Mouse (Mus musculus): ENCODE results near the gene Hsp90b1. TPM values are rescaled to one million over a fixed set of nuclear protein-coding genes. Genes with fewer than 3 reads are reported as not detected.
A peak's percentile ranks its signal among the peaks of the same experiment; 100 is the strongest.

The Hsp90b1 gene
- polyA plus RNA-seq (2012; rRNA removed): 138 and 180 TPM in 2 replicates

DNA sequence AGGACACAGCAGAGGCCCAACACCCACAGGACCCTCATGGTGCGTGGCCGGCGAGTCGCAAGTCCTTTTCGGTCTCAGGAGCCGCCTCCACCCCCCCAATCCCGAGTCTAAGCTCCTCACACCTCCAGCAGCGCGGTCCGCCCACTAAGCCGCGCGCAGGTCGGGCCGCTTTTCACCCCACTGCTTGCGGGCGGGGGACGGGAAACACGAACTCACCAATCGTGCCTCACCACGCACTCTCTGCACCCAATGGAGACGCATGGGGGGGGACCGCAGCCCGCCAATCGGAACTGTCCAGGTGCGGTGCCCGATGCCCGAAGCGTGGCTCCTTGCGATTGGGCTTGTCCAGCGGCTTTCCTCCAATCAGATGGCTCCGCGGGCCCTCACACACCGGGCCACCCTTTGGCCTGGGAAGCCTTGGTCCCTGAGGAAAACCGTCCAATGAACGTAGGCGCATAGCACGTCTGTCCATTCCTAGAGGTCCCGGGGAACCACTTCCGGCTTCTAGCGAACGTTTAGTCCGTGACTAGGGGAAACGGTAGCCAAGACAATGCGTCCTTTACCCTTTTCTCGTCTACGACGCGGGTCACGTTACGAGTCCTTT is at the start of gene Hsp90b1, which contains the start of gene Ttc41:
Gene Hsp90b1, minus strand, starts transcription at position 192 of the 604 bp plus-strand sequence.
Gene Ttc41, plus strand, starts transcription at position 494 of the 604 bp plus-strand sequence.
- DNase-seq (ENCODE audit: low read depth): peak; percentile 100

DNA sequence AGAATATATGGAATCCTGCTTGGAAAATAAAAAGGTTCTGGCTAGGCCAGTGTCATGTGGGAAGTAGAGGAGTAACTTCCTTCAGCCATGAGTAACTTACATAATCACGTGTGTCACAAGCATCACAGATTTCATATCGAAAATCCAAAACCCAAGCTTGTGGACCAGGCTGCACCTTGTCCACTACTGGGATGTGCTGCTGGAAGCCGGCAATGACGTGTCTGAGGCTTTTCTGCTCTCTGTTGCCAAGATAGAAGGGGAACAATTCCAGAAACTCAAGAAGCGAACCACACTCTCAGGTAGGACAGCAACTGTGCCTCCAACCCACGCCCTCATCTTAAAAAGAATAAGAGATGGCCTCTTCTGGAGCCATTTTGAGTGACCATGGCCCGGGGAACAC is 39.0 kb upstream of the Hsp90b1 start:
- DNase-seq (ENCODE audit: low read depth): no peak
- TF ChIP-seq CTCF (IDR thresholded peaks at IDR 0.05; ENCODE audit: borderline replicate concordance, extremely low read depth, insufficient read depth, insufficient read length) (no peak), POLR2A (IDR thresholded peaks at IDR 0.05; ENCODE audit: borderline replicate concordance, extremely low read depth, insufficient read depth, insufficient read length, poor library complexity, severe bottlenecking) (no peak)

More for the DNA sequence above, at the start of gene Hsp90b1, which contains the start of gene Ttc41:
- TF ChIP-seq CTCF (IDR thresholded peaks at IDR 0.05; ENCODE audit: borderline replicate concordance, extremely low read depth, insufficient read depth, insufficient read length) (no peak), POLR2A (IDR thresholded peaks at IDR 0.05; ENCODE audit: borderline replicate concordance, extremely low read depth, insufficient read depth, insufficient read length, poor library complexity, severe bottlenecking) (peak; percentile 70; the same call in 1 of the 2 replicates)

DNA sequence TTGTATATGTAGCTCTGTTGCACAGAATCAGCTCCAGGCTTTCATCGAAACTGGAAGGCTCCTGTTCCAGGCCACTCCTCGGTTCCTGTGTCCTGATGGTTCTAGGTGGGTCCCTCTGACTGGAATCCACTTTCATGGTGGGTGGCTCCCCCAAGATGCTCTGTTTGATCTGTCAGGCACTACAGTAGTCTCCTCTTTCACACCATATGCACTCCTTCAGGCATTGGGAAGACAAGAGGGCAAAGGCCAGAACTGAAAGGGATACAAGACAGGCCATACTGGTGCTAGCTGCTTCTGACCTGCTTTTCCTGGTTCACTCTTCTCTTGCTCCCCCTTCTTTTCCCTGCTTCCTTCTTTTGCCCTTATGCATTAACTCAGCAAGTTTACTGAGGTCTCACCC is 37.6 kb upstream of the Hsp90b1 start:
- no peak for DNase-seq (ENCODE audit: low read depth)
- TF ChIP-seq CTCF (IDR thresholded peaks at IDR 0.05; ENCODE audit: borderline replicate concordance, extremely low read depth, insufficient read depth, insufficient read length) (no peak), POLR2A (IDR thresholded peaks at IDR 0.05; ENCODE audit: borderline replicate concordance, extremely low read depth, insufficient read depth, insufficient read length, poor library complexity, severe bottlenecking) (no peak)

DNA sequence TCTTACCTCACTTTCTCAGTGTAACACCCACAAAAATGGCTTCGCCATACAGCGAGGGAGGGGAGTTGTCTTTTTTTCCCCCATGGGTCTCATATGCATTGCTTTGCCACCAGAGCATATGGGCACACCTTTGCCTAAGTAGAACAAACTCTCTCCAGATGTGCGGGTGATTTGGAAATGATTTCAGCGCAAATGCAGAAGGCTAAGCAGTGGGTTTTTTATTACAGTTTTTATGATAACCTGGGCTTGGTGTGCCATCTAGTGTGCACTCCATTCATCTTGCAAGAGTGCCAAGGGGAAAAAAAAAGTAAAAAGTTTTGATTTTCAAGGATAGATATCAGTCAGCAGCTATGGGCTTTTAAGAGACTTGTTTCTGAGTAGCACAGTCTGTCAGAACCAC is 29.7 kb upstream of the Hsp90b1 start:
- TF ChIP-seq POLR2A (IDR thresholded peaks at IDR 0.05; ENCODE audit: borderline replicate concordance, extremely low read depth, insufficient read depth, insufficient read length, poor library complexity, severe bottlenecking): no peak
- TF ChIP-seq CTCF (IDR thresholded peaks at IDR 0.05; ENCODE audit: borderline replicate concordance, extremely low read depth, insufficient read depth, insufficient read length): no peak

DNA sequence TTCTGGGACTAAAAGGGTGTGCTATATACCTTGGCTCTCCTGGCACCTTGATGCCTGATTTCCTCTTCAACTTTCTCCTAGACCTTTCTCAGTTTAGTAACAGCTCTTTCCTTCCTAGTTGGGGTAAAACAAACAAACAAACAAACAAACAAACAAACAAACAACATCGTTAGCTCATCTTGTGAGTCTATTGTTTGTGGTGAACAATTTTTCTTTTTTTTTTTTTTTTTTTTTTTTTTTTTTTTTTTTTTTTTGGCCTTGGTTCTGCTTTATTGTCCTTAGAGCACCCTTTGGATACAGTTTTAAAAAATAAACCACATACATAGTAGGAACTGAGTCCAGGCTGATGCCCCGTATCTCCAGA is 26.2 kb upstream of the Hsp90b1 start:
- DNase-seq (ENCODE audit: low read depth): no peak
- TF ChIP-seq CTCF (IDR thresholded peaks at IDR 0.05; ENCODE audit: borderline replicate concordance, extremely low read depth, insufficient read depth, insufficient read length) (no peak), POLR2A (IDR thresholded peaks at IDR 0.05; ENCODE audit: borderline replicate concordance, extremely low read depth, insufficient read depth, insufficient read length, poor library complexity, severe bottlenecking) (no peak)

More for the DNA sequence above, 29.7 kb upstream of the Hsp90b1 start:
- peak; percentile 17 for DNase-seq (ENCODE audit: low read depth)

DNA sequence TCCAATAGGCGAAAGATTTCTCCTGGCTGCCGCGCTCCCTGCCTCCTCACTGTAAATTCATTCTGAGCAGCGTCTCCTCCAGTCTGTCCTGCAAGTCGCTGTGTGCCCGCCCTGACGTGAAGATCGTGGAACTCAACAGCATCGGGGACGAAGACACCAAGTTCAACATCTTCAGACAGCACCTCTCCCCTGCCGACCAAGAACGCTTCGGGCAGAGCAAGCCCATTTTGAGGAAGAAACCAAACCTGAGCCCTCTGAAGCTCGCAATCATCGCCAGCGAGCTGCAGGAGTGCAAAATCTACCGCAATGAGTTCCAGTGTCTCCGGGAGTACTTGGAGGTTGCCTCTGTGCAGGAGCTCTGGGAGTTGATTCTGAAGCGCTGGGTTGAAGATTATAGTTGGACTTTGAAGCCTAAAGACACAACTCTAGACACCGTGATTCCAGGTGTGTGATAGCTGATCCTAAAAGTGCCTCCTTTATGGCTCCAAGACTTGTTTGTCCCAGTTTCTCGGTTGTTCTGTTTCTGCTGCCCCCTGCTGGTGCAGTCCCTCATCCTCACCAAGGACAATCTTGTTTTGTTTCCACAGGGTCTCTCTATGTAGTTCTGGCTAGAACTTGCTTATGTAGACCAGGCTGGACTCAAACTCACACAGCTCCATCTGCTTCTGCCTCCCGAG is 25.7 kb upstream of the Hsp90b1 start:
- TF ChIP-seq POLR2A (IDR thresholded peaks at IDR 0.05; ENCODE audit: borderline replicate concordance, extremely low read depth, insufficient read depth, insufficient read length, poor library complexity, severe bottlenecking): no peak
- TF ChIP-seq CTCF (IDR thresholded peaks at IDR 0.05; ENCODE audit: borderline replicate concordance, extremely low read depth, insufficient read depth, insufficient read length): peak; percentile 81; the same call in 1 of the 2 replicates
- DNase-seq (ENCODE audit: low read depth): peak; percentile 94

DNA sequence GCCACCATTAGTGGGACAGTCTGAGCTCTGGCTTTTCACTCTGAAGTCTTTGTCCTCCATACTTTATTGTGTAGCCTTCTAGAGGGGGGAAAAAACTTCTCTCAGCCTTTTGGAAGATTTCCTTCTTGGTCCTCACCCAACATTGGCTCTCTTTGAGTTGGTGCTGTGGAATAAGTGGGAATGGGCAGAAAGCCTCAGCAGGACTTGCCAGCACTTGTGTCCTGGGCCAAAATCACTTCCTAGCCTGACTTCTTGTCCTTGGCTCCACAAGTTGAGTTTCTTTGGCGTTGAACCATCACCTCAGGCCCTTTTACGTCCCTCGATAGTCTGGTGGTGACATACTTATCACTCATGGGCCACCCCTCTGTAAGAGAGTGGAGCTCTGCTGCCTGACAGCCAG is 22.9 kb upstream of the Hsp90b1 start:
- DNase-seq (ENCODE audit: low read depth): no peak
- no peak for TF ChIP-seq CTCF (IDR thresholded peaks at IDR 0.05; ENCODE audit: borderline replicate concordance, extremely low read depth, insufficient read depth, insufficient read length)
- TF ChIP-seq POLR2A (IDR thresholded peaks at IDR 0.05; ENCODE audit: borderline replicate concordance, extremely low read depth, insufficient read depth, insufficient read length, poor library complexity, severe bottlenecking): no peak

DNA sequence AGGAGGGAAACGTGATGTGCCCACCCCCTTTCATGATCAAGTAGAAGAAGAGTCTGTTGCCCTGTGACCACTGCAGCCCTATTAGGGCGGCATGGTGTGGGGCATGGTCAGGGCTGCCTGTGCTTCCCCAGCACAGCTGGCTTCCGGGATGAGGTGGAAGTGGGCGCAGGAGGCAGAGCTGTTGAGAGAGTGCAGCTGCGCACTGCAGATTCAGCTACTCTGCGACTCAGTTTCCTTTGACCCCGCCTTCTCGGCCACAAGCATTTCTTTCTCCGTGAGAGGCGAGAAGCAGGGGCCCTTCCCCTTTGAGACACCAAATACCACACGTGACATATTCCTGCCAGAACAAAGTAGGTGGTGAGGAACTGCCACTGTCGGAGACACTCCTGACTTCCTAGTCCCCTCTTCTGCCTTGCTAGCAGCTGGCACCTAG is 22.3 kb upstream of the Hsp90b1 start:
- peak; percentile 74 for DNase-seq (ENCODE audit: low read depth)
- TF ChIP-seq POLR2A (IDR thresholded peaks at IDR 0.05; ENCODE audit: borderline replicate concordance, extremely low read depth, insufficient read depth, insufficient read length, poor library complexity, severe bottlenecking): peak; percentile 32; the same call in 1 of the 2 replicates
- TF ChIP-seq CTCF (IDR thresholded peaks at IDR 0.05; ENCODE audit: borderline replicate concordance, extremely low read depth, insufficient read depth, insufficient read length): no peak

DNA sequence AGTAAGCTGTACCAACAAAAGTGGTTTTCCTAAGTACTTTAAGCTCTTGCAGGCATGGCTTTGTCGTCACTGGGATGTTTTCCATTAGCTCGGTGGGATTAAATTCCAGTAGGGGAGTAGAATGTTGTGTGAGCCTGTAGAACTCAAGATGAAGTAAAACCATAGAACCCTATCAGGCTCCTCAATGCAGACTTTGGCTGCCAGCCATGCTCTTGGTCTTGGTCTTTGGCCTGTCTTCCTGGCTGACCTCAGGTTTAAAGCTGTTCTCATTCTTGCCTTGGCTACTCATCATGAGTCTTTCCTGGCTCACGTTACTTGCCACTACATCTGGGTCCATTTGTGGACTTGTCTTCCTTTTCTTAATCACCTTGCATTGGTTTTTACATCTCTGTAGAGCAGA is 6.8 kb upstream of the Hsp90b1 start:
- no peak for TF ChIP-seq CTCF (IDR thresholded peaks at IDR 0.05; ENCODE audit: borderline replicate concordance, extremely low read depth, insufficient read depth, insufficient read length)
- TF ChIP-seq POLR2A (IDR thresholded peaks at IDR 0.05; ENCODE audit: borderline replicate concordance, extremely low read depth, insufficient read depth, insufficient read length, poor library complexity, severe bottlenecking): no peak
- no peak for DNase-seq (ENCODE audit: low read depth)

DNA sequence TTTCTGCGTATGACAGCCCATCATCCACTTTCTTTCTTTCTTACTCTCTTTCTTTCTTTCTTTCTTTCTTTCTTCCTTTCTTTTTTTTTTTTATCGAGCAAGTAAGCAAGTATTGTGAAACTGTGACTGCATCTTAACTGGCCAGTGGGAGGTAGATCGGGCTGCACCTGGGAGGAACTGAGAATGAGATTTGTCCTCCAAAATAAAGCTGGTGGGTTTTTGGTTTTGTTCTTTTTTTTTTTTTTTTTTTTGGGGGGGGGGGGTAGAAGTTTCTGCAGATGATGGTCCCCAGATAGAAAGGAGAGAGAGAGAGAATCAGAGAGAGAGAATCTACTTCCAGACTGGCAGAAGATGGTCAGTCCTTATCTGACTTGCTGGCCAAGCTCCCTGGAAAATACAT is 1.8 kb upstream of the Hsp90b1 start:
- no peak for TF ChIP-seq POLR2A (IDR thresholded peaks at IDR 0.05; ENCODE audit: borderline replicate concordance, extremely low read depth, insufficient read depth, insufficient read length, poor library complexity, severe bottlenecking)
- TF ChIP-seq CTCF (IDR thresholded peaks at IDR 0.05; ENCODE audit: borderline replicate concordance, extremely low read depth, insufficient read depth, insufficient read length): no peak
- DNase-seq (ENCODE audit: low read depth): no peak

DNA sequence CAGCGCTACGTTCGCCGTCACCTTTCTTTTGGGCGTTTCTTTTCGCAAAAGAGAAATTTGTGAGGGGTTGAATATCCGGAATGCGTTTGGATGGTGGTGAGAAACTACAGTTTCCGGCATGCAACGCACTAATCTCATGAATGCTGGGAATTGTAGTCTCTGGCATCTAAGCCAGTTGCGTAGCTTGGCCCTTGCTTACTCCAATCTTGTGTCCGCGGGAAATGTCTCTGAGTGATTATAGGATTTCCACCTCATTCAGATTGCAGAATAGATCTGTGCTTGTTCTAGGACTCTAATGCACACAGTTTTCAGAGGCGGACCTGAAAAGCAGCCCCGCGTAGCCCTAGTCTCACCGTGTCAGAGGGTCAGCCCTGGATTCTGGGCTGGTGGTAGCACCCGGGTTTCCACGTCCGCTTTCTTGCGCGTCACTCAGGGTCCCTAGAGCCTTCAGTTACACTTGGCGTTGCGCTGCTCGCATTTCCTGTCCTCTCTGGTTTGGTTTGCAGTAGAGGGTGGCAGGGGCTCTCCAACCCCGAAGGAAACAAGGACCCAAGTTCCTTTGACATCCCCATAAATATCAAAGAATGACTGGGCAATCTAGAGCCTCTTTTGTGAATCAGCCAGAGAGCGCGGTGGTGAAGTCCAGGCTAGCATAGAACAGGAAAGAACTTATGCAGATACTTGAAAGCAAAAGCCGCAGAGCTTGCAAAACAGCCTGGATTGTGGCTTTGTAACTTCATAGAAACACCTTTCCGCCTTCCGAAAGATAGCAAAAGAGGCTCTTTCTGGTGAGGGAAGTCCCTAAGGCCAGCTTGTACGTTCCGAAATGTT is 828 bp upstream of the Hsp90b1 start:
- TF ChIP-seq CTCF (IDR thresholded peaks at IDR 0.05; ENCODE audit: borderline replicate concordance, extremely low read depth, insufficient read depth, insufficient read length) (no peak), POLR2A (IDR thresholded peaks at IDR 0.05; ENCODE audit: borderline replicate concordance, extremely low read depth, insufficient read depth, insufficient read length, poor library complexity, severe bottlenecking) (peak; percentile 6; the same call in 1 of the 2 replicates)
- DNase-seq (ENCODE audit: low read depth): peak; percentile 98
